Mouse (Mus musculus) olfactory bulb, adult 2 months (tissue): ENCODE results near the gene Tdp1. TPM values are rescaled to one million over a fixed set of nuclear protein-coding genes. Genes with fewer than 3 reads are reported as not detected.

Experiments
- H3K27ac ChIP-seq: fragments of 200-500 bp; 2 replicates; pipeline ENCODE4 v1.5.1; 2012; ENCODE audit warnings: low read depth, low read length; ENCODE audit not compliant: insufficient read depth
- H3K4me1 ChIP-seq: fragments of 200-500 bp; 2 replicates; pipeline ENCODE4 v1.6.1; 2012; ENCODE audit warnings: low read length; ENCODE audit not compliant: control insufficient read depth, insufficient read depth
- H3K4me3 ChIP-seq: fragments of 200-500 bp; 2 replicates; pipeline ENCODE4 v1.5.1; 2012; ENCODE audit warnings: mild to moderate bottlenecking, low read depth, low read length, moderate library complexity; ENCODE audit not compliant: insufficient read depth
- CTCF ChIP-seq: fragments of 200-500 bp; IDR thresholded peaks from 2 replicates; pipeline ENCODE4 v1.5.1; 2012; ENCODE audit warnings: low read depth, mild to moderate bottlenecking, low read length, moderate library complexity; ENCODE audit not compliant: insufficient read depth
- POLR2A ChIP-seq: fragments of 200-500 bp; IDR thresholded peaks from 2 replicates; pipeline ENCODE4 v1.6.1; 2012; ENCODE audit warnings: mild to moderate bottlenecking, low read depth, low read length, moderate library complexity; ENCODE audit not compliant: insufficient read depth
- WGBS: fragments of 180-500 bp; shearing (Covaris S2); methylation state at CpG from one replicate; pipeline ENCODE4 v1.1.7; 2018; 5-methylcytosine and 5-hydroxymethylcytosine counted together
- polyA plus RNA-seq: library from polyadenylated mRNA; stranded (reverse); fragments of >200 nt; gene quantifications from 2 replicates; pipeline ENCODE4 v1.2.4, GENCODE M21; 2012; ENCODE audit warnings: low replicate concordance; ENCODE audit not compliant: missing spikeins, insufficient read depth, insufficient read length

Gene Tdp1
- polyA plus RNA-seq, 1 experiment, result not detected

GRCm38 (mm10) chr12:99856011-99856410 is 28.3 kb upstream of the Tdp1 start:
- no peak for TF ChIP-seq CTCF
- no peak for TF ChIP-seq POLR2A
- 58% methylated on average over 9 of the region's 9 CpGs for WGBS
- H3K27ac ChIP-seq, result no peak overlapping the region
- H3K4me1 ChIP-seq, result no peaks in the 10 kb centered on the region
- no peak overlapping the region for H3K4me3 ChIP-seq

- no peak overlapping the region for H3K4me3 ChIP-seq
- 96% methylated on average over 5 of the region's 5 CpGs for WGBS
- H3K4me1 ChIP-seq, result no peaks in the 10 kb centered on the region; the same call in 1 of the 2 replicates
- no peak overlapping the region for H3K27ac ChIP-seq
- no peak for TF ChIP-seq POLR2A
- TF ChIP-seq CTCF, result no peak
Measured at GRCm38 (mm10) chr12:99858664-99859063, 25.7 kb upstream of the Tdp1 start.

GRCm38 (mm10) chr12:99859391-99860100 is 24.8 kb upstream of the Tdp1 start:
- 83% methylated on average over 3 of the region's 3 CpGs for WGBS
- TF ChIP-seq POLR2A, result no peak
- Histone ChIP-seq H3K4me3 (no peak overlapping the region), H3K4me1 (no peaks in the 10 kb centered on the region; the same call in 1 of the 2 replicates), H3K27ac (no peak overlapping the region)

- no peak overlapping the region for H3K4me3 ChIP-seq
Measured at GRCm38 (mm10) chr12:99860981-99861380, 23.3 kb upstream of the Tdp1 start.

GRCm38 (mm10) chr12:99864613-99865012 is 19.7 kb upstream of the Tdp1 start:
- Histone ChIP-seq H3K4me3 (no peak overlapping the region), H3K4me1 (no peaks in the 10 kb centered on the region; the same call in 1 of the 2 replicates), H3K27ac (no peak overlapping the region)
- no peak for TF ChIP-seq POLR2A
- no peak for TF ChIP-seq CTCF

More at GRCm38 (mm10) chr12:99860981-99861380, 23.3 kb upstream of the Tdp1 start:
- H3K27ac ChIP-seq, result no peak overlapping the region
- TF ChIP-seq CTCF, result no peak
- TF ChIP-seq POLR2A, result no peak
- WGBS, result 41% methylated on average over 4 of the region's 4 CpGs
- no peaks in the 10 kb centered on the region; the same call in 1 of the 2 replicates for H3K4me1 ChIP-seq

GRCm38 (mm10) chr12:99868821-99869220 is 15.5 kb upstream of the Tdp1 start:
- TF ChIP-seq POLR2A (no peak), CTCF (no peak)
- 90% methylated on average over 1 of the region's 1 CpGs for WGBS
- Histone ChIP-seq H3K4me1 (no peaks in the 10 kb centered on the region), H3K4me3 (no peak overlapping the region), H3K27ac (no peak overlapping the region)

- 57% methylated on average over 3 of the region's 3 CpGs for WGBS
- no peak for TF ChIP-seq CTCF
- TF ChIP-seq POLR2A, result no peak
- H3K27ac ChIP-seq, result no peak overlapping the region
- no peaks in the 10 kb centered on the region for H3K4me1 ChIP-seq
- H3K4me3 ChIP-seq, result no peak overlapping the region
Measured at GRCm38 (mm10) chr12:99873443-99873842, 10.9 kb upstream of the Tdp1 start.

- no peak for TF ChIP-seq POLR2A
- no peak for TF ChIP-seq CTCF
- H3K4me1 ChIP-seq, result no peaks in the 10 kb centered on the region
- WGBS, result 83% methylated on average over 6 of the region's 6 CpGs
- H3K27ac ChIP-seq, result no peak overlapping the region
- no peak overlapping the region for H3K4me3 ChIP-seq
Measured at GRCm38 (mm10) chr12:99874609-99875008, 9.7 kb upstream of the Tdp1 start.

- H3K27ac ChIP-seq, result no peak overlapping the region
- TF ChIP-seq POLR2A, result no peak
- no peak for TF ChIP-seq CTCF
- WGBS, result under 1% methylated on average over 38 of the region's 38 CpGs
Measured at GRCm38 (mm10) chr12:99883000-99883712, 1.2 kb upstream of the Tdp1 start.

More at GRCm38 (mm10) chr12:99883000-99883712, 1.2 kb upstream of the Tdp1 start:
- H3K4me1 ChIP-seq, result peaks cover 4% of the 10 kb centered on the region
- peak overlapping the region; percentile 52 for H3K4me3 ChIP-seq
